Mouse (Mus musculus) ES-Bruce4 (cell line): ENCODE data around the gene Mrpl54. TPM values are rescaled to one million over a fixed set of nuclear protein-coding genes. Genes with fewer than 3 reads are reported as not detected.

Experiments
- H3K27ac ChIP-seq: 2 replicates; pipeline ENCODE4 v1.5.1; 2012; ENCODE audit warnings: low read length, inconsistent platforms; ENCODE audit not compliant: insufficient read depth
- H3K27me3 ChIP-seq: 2 replicates; pipeline ENCODE4 v1.6.1; 2012; ENCODE audit warnings: mild to moderate bottlenecking, low read length, inconsistent platforms; ENCODE audit not compliant: control insufficient read depth, poor library complexity, insufficient read depth, severe bottlenecking
- H3K36me3 ChIP-seq: 2 replicates; pipeline ENCODE4 v1.6.1; 2012; ENCODE audit warnings: inconsistent platforms, mild to moderate bottlenecking, low read length, moderate library complexity; ENCODE audit not compliant: control insufficient read depth, poor library complexity, insufficient read depth, severe bottlenecking
- H3K4me1 ChIP-seq: one replicate; pipeline ENCODE4 v1.8.1; 2011; ENCODE audit warnings: low read length; ENCODE audit not compliant: control insufficient read depth, insufficient read depth
- H3K4me3 ChIP-seq: 2 replicates; pipeline ENCODE4 v1.5.1; 2011; ENCODE audit warnings: low read depth, mild to moderate bottlenecking, low read length
- H3K9ac ChIP-seq: 2 replicates; pipeline ENCODE4 v1.6.1; 2012; ENCODE audit warnings: low read depth, mild to moderate bottlenecking, inconsistent platforms; ENCODE audit not compliant: poor library complexity, severe bottlenecking
- H3K9me3 ChIP-seq: replicated peaks from 2 replicates; pipeline ENCODE4 v1.6.1; 2012; ENCODE audit warnings: mild to moderate bottlenecking, low read length, inconsistent platforms; ENCODE audit not compliant: control insufficient read depth, poor library complexity, insufficient read depth, severe bottlenecking
- CTCF ChIP-seq: IDR thresholded peaks from one replicate; pipeline ENCODE4 v1.8.1; 2011; ENCODE audit warnings: low read depth, low read length
- EP300 ChIP-seq: IDR thresholded peaks from 2 replicates; pipeline ENCODE4 v1.6.1; 2011; ENCODE audit warnings: low read depth, low read length; ENCODE audit not compliant: insufficient read depth
- POLR2A ChIP-seq: IDR thresholded peaks from one replicate; pipeline ENCODE4 v1.8.1; 2011; ENCODE audit warnings: low read length; ENCODE audit not compliant: insufficient read depth
- polyA plus RNA-seq: library from polyadenylated mRNA; stranded (reverse); fragments of >200 nt; gene quantifications from 2 replicates; pipeline ENCODE4 v1.2.4, GENCODE M21; 2011; ENCODE audit warnings: low read depth; ENCODE audit not compliant: missing spikeins, insufficient read depth, insufficient read length

Mrpl54 gene
- polyA plus RNA-seq, 1 experiment: 52.2 TPM

- Histone ChIP-seq H3K27ac (no peak overlapping the region), H3K36me3 (no peaks in the 10 kb centered on the region), H3K4me3 (no peak overlapping the region), H3K4me1 (peaks cover 4% of the 10 kb centered on the region), H3K9ac (no peak overlapping the region), H3K9me3 (no peaks in the 10 kb centered on the region), H3K27me3 (no peaks in the 10 kb centered on the region)
- TF ChIP-seq POLR2A (no peak), CTCF (no peak), EP300 (no peak)
These were observed 31.8 kb upstream of the Mrpl54 start for GRCm38 (mm10) chr10:81298369-81299100.

GRCm38 (mm10) chr10:81297845-81298244 is 31.1 kb upstream of the Mrpl54 start:
- no peaks in the 10 kb centered on the region for H3K9me3 ChIP-seq
- peaks cover 4% of the 10 kb centered on the region for H3K4me1 ChIP-seq
- H3K4me3 ChIP-seq: no peak overlapping the region
- no peak overlapping the region for H3K27ac ChIP-seq
- no peak overlapping the region for H3K9ac ChIP-seq
- H3K27me3 ChIP-seq: no peaks in the 10 kb centered on the region
- no peaks in the 10 kb centered on the region for H3K36me3 ChIP-seq
- TF ChIP-seq CTCF: no peak
- no peak for TF ChIP-seq EP300
- TF ChIP-seq POLR2A: no peak

GRCm38 (mm10) chr10:81297246-81297645 is 30.5 kb upstream of the Mrpl54 start:
- peaks cover 4% of the 10 kb centered on the region for H3K4me1 ChIP-seq
- H3K4me3 ChIP-seq: no peak overlapping the region
- H3K27ac ChIP-seq: no peak overlapping the region

GRCm38 (mm10) chr10:81295185-81295584 is 28.5 kb upstream of the Mrpl54 start:
- Histone ChIP-seq H3K4me3 (no peak overlapping the region), H3K36me3 (no peaks in the 10 kb centered on the region), H3K4me1 (peaks cover 4% of the 10 kb centered on the region), H3K9me3 (no peaks in the 10 kb centered on the region), H3K27ac (no peak overlapping the region), H3K27me3 (no peaks in the 10 kb centered on the region), H3K9ac (no peak overlapping the region)
- no peak for TF ChIP-seq POLR2A
- TF ChIP-seq CTCF: no peak
- no peak for TF ChIP-seq EP300

More at GRCm38 (mm10) chr10:81297246-81297645, 30.5 kb upstream of the Mrpl54 start:
- Histone ChIP-seq H3K27me3 (no peaks in the 10 kb centered on the region), H3K36me3 (no peaks in the 10 kb centered on the region), H3K9me3 (no peaks in the 10 kb centered on the region), H3K9ac (no peak overlapping the region)
- TF ChIP-seq EP300 (no peak), CTCF (no peak), POLR2A (no peak)

GRCm38 (mm10) chr10:81294442-81294841 is 27.7 kb upstream of the Mrpl54 start:
- no peak overlapping the region for H3K9ac ChIP-seq
- H3K4me3 ChIP-seq: 0 out of 2 replicates have a peak overlapping the region, but pooled peaks have one; percentile 8
- H3K27ac ChIP-seq: no peak overlapping the region
- TF ChIP-seq CTCF: no peak
- TF ChIP-seq EP300: no peak
- no peak for TF ChIP-seq POLR2A
- H3K36me3 ChIP-seq: no peaks in the 10 kb centered on the region
- H3K4me1 ChIP-seq: peaks cover 4% of the 10 kb centered on the region
- H3K9me3 ChIP-seq: no peaks in the 10 kb centered on the region
- no peaks in the 10 kb centered on the region for H3K27me3 ChIP-seq

- TF ChIP-seq POLR2A: no peak
- TF ChIP-seq CTCF: no peak
- no peak for TF ChIP-seq EP300
- Histone ChIP-seq H3K27ac (no peak overlapping the region), H3K36me3 (no peaks in the 10 kb centered on the region), H3K27me3 (no peaks in the 10 kb centered on the region), H3K9ac (peak overlapping the region; percentile 81), H3K9me3 (no peaks in the 10 kb centered on the region), H3K4me3 (peak overlapping the region; percentile 84), H3K4me1 (peaks cover 4% of the 10 kb centered on the region)
These were observed 26.7 kb upstream of the Mrpl54 start for GRCm38 (mm10) chr10:81293334-81294030.
